Mouse (Mus musculus) intestine, embryonic 14.5 days (tissue): ENCODE results near the gene Gm47969. TPM values are rescaled to one million over a fixed set of nuclear protein-coding genes. Genes with fewer than 3 reads are reported as not detected.

ENCODE experiments used
- ATAC-seq: fragments of 200-750 bp; cut with Nextera tagmentation; replicated peaks from 2 replicates; pipeline ENCODE4 v1.8.0; 2017; ENCODE audit warnings: low read depth, moderate number of reproducible peaks, moderate TSS enrichment, moderate library complexity; ENCODE audit not compliant: low FRiP score, low TSS enrichment
- DNase-seq: peaks from one replicate; pipeline ENCODE4 v3.0.0-alpha.2; 2018; ENCODE audit warnings: low spot score
- H3K27ac ChIP-seq: fragments of 300-500 bp; sonication (generic); 2 replicates; pipeline ENCODE4 v1.5.1; 2014; ENCODE audit warnings: low read depth, mild to moderate bottlenecking, control low read depth
- H3K27me3 ChIP-seq: fragments of 300-500 bp; sonication (generic); replicated peaks from 2 replicates; pipeline ENCODE4 v1.6.1; 2014; ENCODE audit warnings: low read length, control low read depth; ENCODE audit not compliant: control insufficient read depth, insufficient read depth
- H3K36me3 ChIP-seq: fragments of 300-500 bp; sonication (generic); 2 replicates; pipeline ENCODE4 v1.6.1; 2014; ENCODE audit warnings: low read length, control low read depth; ENCODE audit not compliant: control insufficient read depth, insufficient read depth
- H3K4me1 ChIP-seq: fragments of 300-500 bp; sonication (generic); replicated peaks from 2 replicates; pipeline ENCODE4 v1.6.1; 2014; ENCODE audit warnings: low read length, control low read depth, mixed read lengths; ENCODE audit not compliant: control insufficient read depth, insufficient read depth
- H3K4me2 ChIP-seq: fragments of 300-500 bp; sonication (generic); 2 replicates; pipeline ENCODE4 v1.6.1; 2014; ENCODE audit warnings: low read length
- H3K4me3 ChIP-seq: fragments of 300-500 bp; sonication (generic); 2 replicates; pipeline ENCODE4 v1.5.1; 2014; ENCODE audit warnings: low read depth, low read length, control low read depth, mixed read lengths
- H3K9ac ChIP-seq: fragments of 300-500 bp; sonication (generic); 2 replicates; pipeline ENCODE4 v1.6.1; 2014; ENCODE audit warnings: mild to moderate bottlenecking, low read length
- H3K9me3 ChIP-seq: fragments of 300-500 bp; sonication (generic); 2 replicates; pipeline ENCODE4 v1.6.1; 2016; ENCODE audit warnings: low read length, control low read depth; ENCODE audit not compliant: control insufficient read depth
- WGBS: fragments of 180-500 bp; shearing (Covaris S2); extraction: QIAGEN DNeasy Blood & Tissue Kit; methylation state at CpG from one replicate; pipeline ENCODE4 v1.1.7; 2014; 5-methylcytosine and 5-hydroxymethylcytosine counted together
- polyA plus RNA-seq: library from polyadenylated mRNA; unstranded; fragments of >200 nt; fragmentation: Nextera tagmentation; extraction: Ambion mirVana; gene quantifications from 2 replicates; pipeline ENCODE4 v1.2.1, GENCODE M21; 2014

The Gm47969 gene
- polyA plus RNA-seq, 1 experiment from 2014 or later, result not detected

GRCm38 (mm10) chr1:83091268-83091667 lies 46.5 kb downstream of the Gm47969 start:
- WGBS, result 65% methylated on average over 3 of the region's 3 CpGs
- no peak overlapping the region for H3K9ac ChIP-seq
- H3K4me1 ChIP-seq, result no peaks in the 10 kb centered on the region
- DNase-seq, result no peak
- H3K27ac ChIP-seq, result no peak overlapping the region
- no peak overlapping the region for H3K4me2 ChIP-seq
- no peaks in the 10 kb centered on the region for H3K36me3 ChIP-seq
- ATAC-seq, result no peak
- H3K4me3 ChIP-seq, result no peak overlapping the region
- H3K27me3 ChIP-seq, result no peaks in the 10 kb centered on the region
- H3K9me3 ChIP-seq, result no peaks in the 10 kb centered on the region

Other genes with a start within 250 kb of the Gm47969 start
- gene Agfg1, start 205.4 kb upstream of the Gm47969 start, polyA plus RNA-seq, result 46.9 and 47.1 TPM in 2 replicates
- 0.23 TPM in 1 of 2 replicates, not detected in the other for gene A030005L19Rik, start 131.6 kb upstream of the Gm47969 start, polyA plus RNA-seq
- not detected in 2 replicates for gene A030014E15Rik, start 120.0 kb upstream of the Gm47969 start, polyA plus RNA-seq
- not detected in 2 replicates for gene Gm6217, start 113.5 kb upstream of the Gm47969 start, polyA plus RNA-seq
- not detected in 2 replicates for gene A030003K21Rik, start 101.5 kb upstream of the Gm47969 start, polyA plus RNA-seq
- not detected in 2 replicates for gene Gm7544, start 88.9 kb upstream of the Gm47969 start, polyA plus RNA-seq
- gene Gm47955, start 84.6 kb upstream of the Gm47969 start, polyA plus RNA-seq, result not detected in 2 replicates
- gene Gm47959, start 44.4 kb upstream of the Gm47969 start, polyA plus RNA-seq, result not detected in 2 replicates
- gene Slc19a3, start 6.5 kb upstream of the Gm47969 start, polyA plus RNA-seq, result 0.34 and 0.49 TPM in 2 replicates
- gene Krtap28-10, start 2.5 kb upstream of the Gm47969 start, polyA plus RNA-seq, result not detected in 2 replicates
- not detected in 2 replicates for gene A030005K14Rik, start 14.4 kb downstream of the Gm47969 start, polyA plus RNA-seq
- gene Krtap28-13, start 16.0 kb downstream of the Gm47969 start, polyA plus RNA-seq, result not detected in 2 replicates
- 3.4 and 3.7 TPM in 2 replicates for gene Ccl20, start 71.8 kb downstream of the Gm47969 start, polyA plus RNA-seq
- gene Daw1, start 114.8 kb downstream of the Gm47969 start, polyA plus RNA-seq, result 0.22 TPM in 1 of 2 replicates, not detected in the other